Mouse (Mus musculus): ENCODE measurements at regions not wholly inside any gene's neighbourhood (a gene's known extent, or its start where the extent isn't known, plus 50 kb on each side); places are given as distances from the start of the nearest gene placed in this dataset.

GRCm38 (mm10) chr9:69886351-69886750 is 102.9 kb upstream of the Bnip2 start:
- no peak overlapping the region for H3K27ac ChIP-seq (ENCODE audit: insufficient read depth, low read length)
- H3K4me3 ChIP-seq (ENCODE audit: insufficient read depth, low read length), result no peak overlapping the region
- no peaks in the 10 kb centered on the region for H3K4me1 ChIP-seq (ENCODE audit: control insufficient read depth, insufficient read depth, low read length)
- TF ChIP-seq POLR2A (IDR thresholded peaks at IDR 0.05; ENCODE audit: extremely low read depth, insufficient read depth, low read length) (no peak), CTCF (IDR thresholded peaks at IDR 0.05; ENCODE audit: extremely low read depth, insufficient read depth, low read length) (no peak)

DNA sequence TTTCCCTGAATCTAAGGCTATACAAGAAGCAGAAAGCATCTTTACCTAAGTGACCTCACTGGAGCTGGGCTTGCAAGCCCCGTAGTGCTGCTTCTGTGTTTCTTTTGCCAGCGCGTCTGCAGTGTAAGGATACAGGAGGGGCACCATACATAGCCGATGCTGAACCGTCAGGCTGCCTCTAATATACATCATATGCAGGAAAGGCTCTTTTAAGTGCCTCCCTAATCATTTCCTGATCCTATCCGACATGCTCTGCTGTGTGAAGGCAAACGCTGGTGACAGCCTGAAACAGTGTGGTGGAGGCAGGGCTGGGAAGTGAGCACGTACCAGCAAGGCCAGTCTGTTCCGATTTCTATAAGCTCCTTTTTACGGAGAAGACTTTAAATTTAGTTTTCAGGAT is 91.2 kb upstream of the Bnip2 start:
- no peak overlapping the region for H3K27ac ChIP-seq (ENCODE audit: insufficient read depth, low read length)
- TF ChIP-seq POLR2A (IDR thresholded peaks at IDR 0.05; ENCODE audit: extremely low read depth, insufficient read depth, low read length), result no peak
- no peak for TF ChIP-seq CTCF (IDR thresholded peaks at IDR 0.05; ENCODE audit: extremely low read depth, insufficient read depth, low read length)

GRCm38 (mm10) chr9:69899371-69899770 is 89.9 kb upstream of the Bnip2 start:
- no peak overlapping the region for H3K4me3 ChIP-seq (ENCODE audit: insufficient read depth, low read length)
- no peaks in the 10 kb centered on the region for H3K4me1 ChIP-seq (ENCODE audit: control insufficient read depth, insufficient read depth, low read length)
- no peak for TF ChIP-seq CTCF (IDR thresholded peaks at IDR 0.05; ENCODE audit: extremely low read depth, insufficient read depth, low read length)
- TF ChIP-seq POLR2A (IDR thresholded peaks at IDR 0.05; ENCODE audit: extremely low read depth, insufficient read depth, low read length), result no peak
- H3K27ac ChIP-seq (ENCODE audit: insufficient read depth, low read length), result no peak overlapping the region

More for the DNA sequence above, 91.2 kb upstream of the Bnip2 start:
- Histone ChIP-seq H3K4me1 (ENCODE audit: control insufficient read depth, insufficient read depth, low read length) (no peaks in the 10 kb centered on the region), H3K4me3 (ENCODE audit: insufficient read depth, low read length) (no peak overlapping the region)

DNA sequence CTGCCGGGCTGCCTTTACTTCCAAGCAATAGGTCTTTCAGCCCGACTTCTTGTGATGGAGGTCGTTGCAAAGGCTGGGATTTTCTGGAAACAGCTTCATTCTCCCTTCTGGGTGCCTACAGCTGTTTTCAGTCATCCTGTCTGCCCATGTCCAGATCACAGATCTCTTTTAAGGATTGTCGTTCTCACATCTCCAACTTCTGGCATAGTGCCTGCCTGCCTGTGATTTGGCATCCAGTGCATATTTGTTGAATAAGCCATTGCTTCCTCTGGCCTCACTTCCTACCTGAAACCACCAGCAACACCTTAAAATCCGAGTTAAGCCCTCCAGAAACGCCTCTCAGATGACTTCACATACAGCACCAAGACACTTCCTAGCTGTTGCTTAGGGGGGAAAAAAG is 88.4 kb upstream of the Bnip2 start:
- H3K4me1 ChIP-seq (ENCODE audit: control insufficient read depth, insufficient read depth, low read length), result no peaks in the 10 kb centered on the region
- no peak for TF ChIP-seq POLR2A (IDR thresholded peaks at IDR 0.05; ENCODE audit: extremely low read depth, insufficient read depth, low read length)
- TF ChIP-seq CTCF (IDR thresholded peaks at IDR 0.05; ENCODE audit: extremely low read depth, insufficient read depth, low read length), result no peak
- no peak overlapping the region for H3K27ac ChIP-seq (ENCODE audit: insufficient read depth, low read length)
- H3K4me3 ChIP-seq (ENCODE audit: insufficient read depth, low read length), result no peak overlapping the region

DNA sequence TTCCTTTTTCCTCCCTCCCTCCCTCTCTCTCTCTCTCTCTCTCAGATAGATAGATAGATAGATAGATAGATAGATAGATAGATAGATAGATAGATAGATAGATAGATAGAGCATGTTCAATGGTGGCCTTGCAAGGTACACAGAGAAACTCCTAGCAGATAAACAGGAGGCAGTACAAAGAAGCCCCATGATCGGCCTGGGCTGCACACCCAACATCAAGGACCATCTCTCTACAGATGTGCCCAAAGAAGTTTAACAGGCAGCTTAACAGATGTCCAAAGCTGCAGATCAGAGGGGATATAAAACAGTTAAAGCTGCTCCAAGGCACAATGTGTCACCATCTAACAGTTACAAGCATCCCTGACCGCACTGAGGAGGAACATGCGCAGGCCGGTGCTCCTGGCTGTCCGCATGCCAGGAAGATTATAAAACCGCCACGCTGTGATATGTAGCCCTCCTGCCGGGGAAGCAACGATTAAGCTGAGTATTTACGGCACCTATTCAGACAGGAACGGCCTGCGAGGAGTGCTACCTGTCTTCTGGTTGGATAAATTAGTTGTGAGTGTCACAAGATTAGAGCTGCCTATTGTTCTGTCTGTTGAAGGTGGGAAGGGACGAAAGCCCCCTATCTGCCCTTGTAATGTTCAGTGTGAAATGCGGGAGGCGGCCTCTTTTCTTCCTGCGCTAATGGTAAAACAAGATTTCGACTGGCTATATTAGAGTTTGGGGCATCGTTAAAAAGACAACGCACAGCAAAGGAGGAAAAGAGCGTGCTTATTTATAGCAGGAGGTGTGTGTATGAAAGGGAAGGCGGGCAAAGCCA is 81.9 kb upstream of the Bnip2 start:
- H3K27ac ChIP-seq (ENCODE audit: insufficient read depth, low read length), result no peak overlapping the region
- H3K4me1 ChIP-seq (ENCODE audit: control insufficient read depth, insufficient read depth, low read length), result no peaks in the 10 kb centered on the region
- H3K4me3 ChIP-seq (ENCODE audit: insufficient read depth, low read length), result no peak overlapping the region
- no peak for TF ChIP-seq POLR2A (IDR thresholded peaks at IDR 0.05; ENCODE audit: extremely low read depth, insufficient read depth, low read length)
- TF ChIP-seq CTCF (IDR thresholded peaks at IDR 0.05; ENCODE audit: extremely low read depth, insufficient read depth, low read length), result no peak

DNA sequence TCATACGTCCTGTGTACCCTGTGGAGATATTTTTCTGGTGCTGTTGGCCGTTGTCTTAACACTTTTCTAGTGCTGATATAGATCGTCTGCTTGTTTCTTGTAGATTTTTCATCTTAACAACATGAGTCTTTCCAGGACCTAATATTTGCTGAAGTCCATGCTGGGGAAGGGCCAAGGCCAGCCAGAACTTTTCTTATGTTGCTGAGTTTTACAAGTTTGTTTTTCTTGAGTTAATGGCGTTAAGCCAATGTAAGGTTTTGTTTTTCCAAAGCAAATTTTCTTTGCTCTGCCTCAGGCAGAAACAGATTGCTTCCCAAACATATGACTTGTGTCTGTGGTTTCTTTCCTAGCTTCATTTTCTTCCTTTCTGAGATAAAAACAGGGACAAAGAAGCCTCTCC is 78.6 kb upstream of the Bnip2 start:
- Histone ChIP-seq H3K27ac (ENCODE audit: insufficient read depth, low read length) (no peak overlapping the region), H3K4me1 (ENCODE audit: control insufficient read depth, insufficient read depth, low read length) (no peaks in the 10 kb centered on the region), H3K4me3 (ENCODE audit: insufficient read depth, low read length) (no peak overlapping the region)
- TF ChIP-seq POLR2A (IDR thresholded peaks at IDR 0.05; ENCODE audit: extremely low read depth, insufficient read depth, low read length) (no peak), CTCF (IDR thresholded peaks at IDR 0.05; ENCODE audit: extremely low read depth, insufficient read depth, low read length) (no peak)

GRCm38 (mm10) chr9:69928126-69928525 is 61.1 kb upstream of the Bnip2 start:
- TF ChIP-seq POLR2A (IDR thresholded peaks at IDR 0.05; ENCODE audit: extremely low read depth, insufficient read depth, low read length) (no peak), CTCF (IDR thresholded peaks at IDR 0.05; ENCODE audit: extremely low read depth, insufficient read depth, low read length) (no peak)
- H3K4me1 ChIP-seq (ENCODE audit: control insufficient read depth, insufficient read depth, low read length), result no peaks in the 10 kb centered on the region

DNA sequence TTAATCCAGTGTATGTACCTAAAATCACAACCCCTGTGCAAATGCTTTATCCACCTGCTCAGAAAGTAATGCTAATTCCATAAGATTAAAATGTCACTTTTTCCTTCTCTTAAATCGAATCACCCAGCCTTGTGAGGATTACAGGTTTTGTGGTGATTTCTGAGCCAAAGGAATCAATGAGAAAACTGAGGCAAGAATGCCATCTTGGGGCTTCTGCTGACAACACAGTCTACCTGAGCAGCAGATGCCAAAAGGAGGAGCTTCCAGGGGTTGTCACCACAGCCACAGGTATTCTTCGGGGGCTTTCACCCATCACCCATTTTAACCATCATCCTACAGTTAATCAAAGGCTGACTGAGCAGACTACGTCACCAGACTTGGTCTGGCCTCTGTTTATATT is 51.4 kb upstream of the Bnip2 start:
- Histone ChIP-seq H3K27ac (ENCODE audit: insufficient read depth, low read length) (no peak overlapping the region), H3K4me3 (ENCODE audit: insufficient read depth, low read length) (no peak overlapping the region), H3K4me1 (ENCODE audit: control insufficient read depth, insufficient read depth, low read length) (no peaks in the 10 kb centered on the region)
- TF ChIP-seq POLR2A (IDR thresholded peaks at IDR 0.05; ENCODE audit: extremely low read depth, insufficient read depth, low read length) (no peak), CTCF (IDR thresholded peaks at IDR 0.05; ENCODE audit: extremely low read depth, insufficient read depth, low read length) (no peak)

More at GRCm38 (mm10) chr9:69928126-69928525, 61.1 kb upstream of the Bnip2 start:
- H3K27ac ChIP-seq (ENCODE audit: insufficient read depth, low read length), result no peak overlapping the region
- H3K4me3 ChIP-seq (ENCODE audit: insufficient read depth, low read length), result no peak overlapping the region

All from cortical plate, adult 2 months (tissue).